Mouse (Mus musculus): ENCODE measurements around the gene Pbp2.

Pbp2 gene

GRCm38 (mm10) chr6:135310305-135310704 lies at the start of gene Pbp2:
Pbp2 (minus strand) TSS chr6:135310405.
- DNase-seq (ENCODE audit: low spot score in 2 of 2): no peak

GRCm38 (mm10) chr6:135354953-135355352 lies 44.7 kb upstream of the Pbp2 start:
- DNase-seq (ENCODE audit: low spot score in 2 of 2): no peak

- DNase-seq (ENCODE audit: low spot score in 2 of 2): no peak
Observed at GRCm38 (mm10) chr6:135352537-135352936, 42.3 kb upstream of the Pbp2 start.

- DNase-seq (ENCODE audit: low spot score in 2 of 2): no peak
Observed at GRCm38 (mm10) chr6:135351638-135352302, 41.6 kb upstream of the Pbp2 start.

- no peak for DNase-seq (ENCODE audit: low spot score in 2 of 2)
Observed at GRCm38 (mm10) chr6:135341076-135341378, 30.8 kb upstream of the Pbp2 start.

GRCm38 (mm10) chr6:135340355-135341075 lies 30.3 kb upstream of the Pbp2 start:
- no peak for DNase-seq (ENCODE audit: low spot score in 2 of 2)

GRCm38 (mm10) chr6:135336376-135336775 lies 26.2 kb upstream of the Pbp2 start:
- DNase-seq (ENCODE audit: low spot score in 2 of 2): no peak

GRCm38 (mm10) chr6:135333994-135334651 lies 23.9 kb upstream of the Pbp2 start:
- no peak for DNase-seq (ENCODE audit: low spot score in 2 of 2)

GRCm38 (mm10) chr6:135332737-135333281 lies 22.6 kb upstream of the Pbp2 start:
- no peak for DNase-seq (ENCODE audit: low spot score in 2 of 2)

- DNase-seq (ENCODE audit: low spot score in 2 of 2): no peak
Observed at GRCm38 (mm10) chr6:135331916-135332315, 21.7 kb upstream of the Pbp2 start.

- DNase-seq (ENCODE audit: low spot score in 2 of 2): no peak
Observed at GRCm38 (mm10) chr6:135326847-135327246, 16.6 kb upstream of the Pbp2 start.

- no peak for DNase-seq (ENCODE audit: low spot score in 2 of 2)
Observed at GRCm38 (mm10) chr6:135324686-135325300, 14.6 kb upstream of the Pbp2 start.

GRCm38 (mm10) chr6:135324111-135324510 lies 13.9 kb upstream of the Pbp2 start:
- DNase-seq (ENCODE audit: low spot score in 2 of 2): no peak

GRCm38 (mm10) chr6:135323311-135323982 lies 13.2 kb upstream of the Pbp2 start:
- DNase-seq (ENCODE audit: low spot score in 2 of 2): no peak

- no peak for DNase-seq (ENCODE audit: low spot score in 2 of 2)
Observed at GRCm38 (mm10) chr6:135322749-135323148, 12.5 kb upstream of the Pbp2 start.

GRCm38 (mm10) chr6:135319431-135319933 lies 9.3 kb upstream of the Pbp2 start:
- no peak for DNase-seq (ENCODE audit: low spot score in 2 of 2)

- DNase-seq (ENCODE audit: low spot score in 2 of 2): no peak
Observed at GRCm38 (mm10) chr6:135316141-135316540, 5.9 kb upstream of the Pbp2 start.

GRCm38 (mm10) chr6:135313981-135314380 lies 3.8 kb upstream of the Pbp2 start:
- DNase-seq (ENCODE audit: low spot score in 2 of 2): no peak

GRCm38 (mm10) chr6:135312038-135312437 lies 1.8 kb upstream of the Pbp2 start:
- no peak for DNase-seq (ENCODE audit: low spot score in 2 of 2)

- DNase-seq (ENCODE audit: low spot score in 2 of 2): no peak
Observed at GRCm38 (mm10) chr6:135304576-135305260, 5.5 kb downstream of the Pbp2 start.
